Mouse (Mus musculus): Measurements from ENCODE around the gene Aurkaip1. TPM values are rescaled to one million over a fixed set of nuclear protein-coding genes. Genes with fewer than 3 reads are reported as not detected.

Gene Aurkaip1
- total RNA-seq (2021) (100 to 1,000 TPM in 1 of 2 experiments, 10 to 100 TPM in 1; 99.2 to 117 TPM), polyA plus RNA-seq (2012; rRNA removed) (106 and 125 TPM in 2 replicates)
- long read RNA-seq, transcript Aurkaip1-201 (4 exons, 1,159 nt), result major isoform, 68 of 89 reads
- long read RNA-seq, transcript Aurkaip1-202 (4 exons, 773 nt), result minor isoform, 7 of 89 reads
- long read RNA-seq, partial matches to known transcripts, result 2 of 89 reads
- long read RNA-seq, other reads (novel, unspliced or antisense), result 9 of 89 reads

- no peaks in the 10 kb centered on the region for H3K79me2 ChIP-seq (replicated peaks; ENCODE audit: control insufficient read depth, insufficient read depth, low read length)
- peak within 1 kb of the TSS; percentile 84 for H3K9ac ChIP-seq (ENCODE audit: low read depth, low read length)
- H3K36me3 ChIP-seq (ENCODE audit: control insufficient read depth, insufficient read depth, low read length), result peaks cover 2% of the 10 kb centered on the region; the same call in 1 of the 2 replicates
- peaks cover 12% of the 10 kb centered on the region for H3K4me1 ChIP-seq (ENCODE audit: control insufficient read depth, insufficient read depth, low read length)
- intact Hi-C loops (cut with DNase I), result loop anchor here (1.0 to 2.0 kb wide), 3 partner anchors 18 to 112 kb away; partner anchors contain the start of genes Ccnl2 and Ube2j2
- DNase-seq, result peak; percentile 95
- peak; percentile 86 for TF ChIP-seq POLR2A (IDR thresholded peaks at IDR 0.05; ENCODE audit: insufficient read depth, low read depth, low read length)
- peak; percentile 84 for TF ChIP-seq CTCF (IDR thresholded peaks at IDR 0.05)
- peak; percentile 78; the same call in 1 of the 2 replicates for TF ChIP-seq EP300 (IDR thresholded peaks at IDR 0.05; ENCODE audit: insufficient read depth, low read depth, low read length)
- H3K4me3 ChIP-seq, result peak within 1 kb of the TSS; percentile 68
- peak within 1 kb of the TSS; percentile 92 for H3K27ac ChIP-seq
- under 1% methylated on average over 49 of the region's 49 CpGs for WGBS
- no peaks in the 10 kb centered on the region for H3K27me3 ChIP-seq (ENCODE audit: control insufficient read depth, insufficient read depth, low read length)
Observed at GRCm38 (mm10) chr4:155831205-155831766, at the start of gene Aurkaip1. Gene Aurkaip1 (plus strand): TSS chr4:155831272.

DNA sequence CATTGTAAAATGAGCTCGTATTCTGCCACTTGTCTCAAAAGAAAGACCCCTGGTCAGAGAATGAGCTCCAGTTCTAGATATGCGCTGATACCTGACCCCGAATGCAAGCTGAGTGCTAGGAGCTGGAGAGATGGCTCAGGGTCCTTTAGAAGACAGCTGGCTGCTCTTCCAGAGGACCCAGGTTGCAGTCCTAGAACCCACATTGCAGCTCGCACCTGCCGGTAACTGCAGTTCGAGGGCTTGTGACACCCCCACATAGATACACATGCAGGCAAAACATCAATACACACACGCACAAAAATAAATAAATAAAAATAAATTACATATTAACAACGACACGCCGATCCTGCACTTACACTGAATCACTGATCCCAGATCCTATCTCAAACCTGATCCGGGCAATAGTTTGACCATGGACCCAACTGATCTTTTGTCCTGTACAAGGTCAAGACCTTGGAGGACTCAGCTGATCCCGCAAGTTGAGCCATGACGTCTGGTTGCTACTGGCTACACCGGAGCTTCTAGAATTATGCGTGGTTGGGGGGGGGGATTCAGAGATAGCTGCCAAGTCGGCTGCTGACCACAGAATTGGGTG is 47.5 kb upstream of the Aurkaip1 start:
- Histone ChIP-seq H3K9ac (ENCODE audit: low read depth, low read length) (peak overlapping the region; percentile 90), H3K4me3 (peak overlapping the region; percentile 60), H3K27ac (peak overlapping the region; percentile 97), H3K36me3 (ENCODE audit: control insufficient read depth, insufficient read depth, low read length) (no peaks in the 10 kb centered on the region), H3K4me1 (ENCODE audit: control insufficient read depth, insufficient read depth, low read length) (peaks cover 13% of the 10 kb centered on the region), H3K27me3 (ENCODE audit: control insufficient read depth, insufficient read depth, low read length) (no peaks in the 10 kb centered on the region), H3K79me2 (replicated peaks; ENCODE audit: control insufficient read depth, insufficient read depth, low read length) (no peaks in the 10 kb centered on the region)
- WGBS, result 26% methylated on average over 16 of the region's 16 CpGs
- no peak for TF ChIP-seq CTCF (IDR thresholded peaks at IDR 0.05)
- no peak for TF ChIP-seq EP300 (IDR thresholded peaks at IDR 0.05; ENCODE audit: insufficient read depth, low read depth, low read length)
- TF ChIP-seq POLR2A (IDR thresholded peaks at IDR 0.05; ENCODE audit: insufficient read depth, low read depth, low read length), result no peak
- DNase-seq, result no peak
- intact Hi-C loops (cut with DNase I), result loop anchor here (1.0 to 2.0 kb wide), 3 partner anchors 13 to 301 kb away; partner anchors contain the start of gene Mrpl20

GRCm38 (mm10) chr4:155784081-155784701 is 46.9 kb upstream of the Aurkaip1 start:
- Histone ChIP-seq H3K27ac (peak overlapping the region; percentile 97), H3K4me3 (peak overlapping the region; percentile 60), H3K4me1 (ENCODE audit: control insufficient read depth, insufficient read depth, low read length) (peaks cover 13% of the 10 kb centered on the region), H3K9ac (ENCODE audit: low read depth, low read length) (peak overlapping the region; percentile 90), H3K27me3 (ENCODE audit: control insufficient read depth, insufficient read depth, low read length) (no peaks in the 10 kb centered on the region), H3K79me2 (replicated peaks; ENCODE audit: control insufficient read depth, insufficient read depth, low read length) (no peaks in the 10 kb centered on the region), H3K36me3 (ENCODE audit: control insufficient read depth, insufficient read depth, low read length) (no peaks in the 10 kb centered on the region)
- under 1% methylated on average over 52 of the region's 52 CpGs for WGBS
- DNase-seq, result peak; percentile 88 to 90
- TF ChIP-seq POLR2A (IDR thresholded peaks at IDR 0.05; ENCODE audit: insufficient read depth, low read depth, low read length) (peak; percentile 69), EP300 (IDR thresholded peaks at IDR 0.05; ENCODE audit: insufficient read depth, low read depth, low read length) (peak; percentile 64; the same call in 1 of the 2 replicates), CTCF (IDR thresholded peaks at IDR 0.05) (peak; percentile 93)
- intact Hi-C loops (cut with DNase I), result loop anchor here (1.0 to 2.0 kb wide), 2 partner anchors 14 to 19 kb away; partner anchors contain the start of gene Mrpl20

GRCm38 (mm10) chr4:155785246-155785645 is 45.8 kb upstream of the Aurkaip1 start:
- intact Hi-C loops (cut with DNase I), result loop anchor here (2.0 kb wide), 1 partner anchor 18 kb away; the partner anchor contains the start of gene Mrpl20
- Histone ChIP-seq H3K79me2 (replicated peaks; ENCODE audit: control insufficient read depth, insufficient read depth, low read length) (no peaks in the 10 kb centered on the region), H3K9ac (ENCODE audit: low read depth, low read length) (no peak overlapping the region), H3K4me1 (ENCODE audit: control insufficient read depth, insufficient read depth, low read length) (peaks cover 10% of the 10 kb centered on the region), H3K36me3 (ENCODE audit: control insufficient read depth, insufficient read depth, low read length) (no peaks in the 10 kb centered on the region), H3K4me3 (no peak overlapping the region), H3K27ac (no peak overlapping the region), H3K27me3 (ENCODE audit: control insufficient read depth, insufficient read depth, low read length) (no peaks in the 10 kb centered on the region)
- TF ChIP-seq POLR2A (IDR thresholded peaks at IDR 0.05; ENCODE audit: insufficient read depth, low read depth, low read length), result no peak
- TF ChIP-seq CTCF (IDR thresholded peaks at IDR 0.05), result no peak
- TF ChIP-seq EP300 (IDR thresholded peaks at IDR 0.05; ENCODE audit: insufficient read depth, low read depth, low read length), result no peak
- 83% methylated on average over 10 of the region's 10 CpGs for WGBS
- DNase-seq, result no peak

DNA sequence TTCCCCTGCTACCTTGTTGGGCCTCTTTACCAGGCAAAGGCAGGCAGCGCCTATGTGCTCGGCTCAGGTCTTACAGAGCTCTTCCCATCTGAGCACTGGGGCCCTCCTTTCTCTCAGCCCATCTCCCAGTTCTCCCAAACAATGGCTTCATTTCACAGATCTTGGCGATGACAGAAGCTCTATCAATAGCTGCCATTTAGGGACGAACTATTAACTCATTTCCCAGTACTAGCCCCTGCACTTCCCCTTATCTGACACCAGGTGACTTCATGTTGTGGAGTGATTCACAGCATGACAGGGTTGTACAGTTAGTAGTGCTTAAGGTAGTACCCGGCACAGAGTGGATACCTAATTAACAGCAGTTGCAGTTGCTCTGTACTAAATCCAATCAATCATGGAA is 45.3 kb upstream of the Aurkaip1 start, which contains the start of gene Tmem88b:
Gene Tmem88b, minus strand, starts transcription at position 56 of the 400 bp plus-strand sequence.
- no peak for DNase-seq
- no peak within 1 kb of the TSS; the same call in 1 of the 2 replicates for H3K27ac ChIP-seq
- no peaks in the 10 kb centered on the region for H3K36me3 ChIP-seq (ENCODE audit: control insufficient read depth, insufficient read depth, low read length)
- intact Hi-C loops (cut with DNase I), result loop anchor here (2.0 kb wide), 1 partner anchor 17 kb away; the partner anchor contains the start of gene Mrpl20
- H3K4me1 ChIP-seq (ENCODE audit: control insufficient read depth, insufficient read depth, low read length), result peaks cover 6% of the 10 kb centered on the region
- no peaks in the 10 kb centered on the region for H3K79me2 ChIP-seq (replicated peaks; ENCODE audit: control insufficient read depth, insufficient read depth, low read length)
- H3K9ac ChIP-seq (ENCODE audit: low read depth, low read length), result no peak within 1 kb of the TSS; the same call in 1 of the 2 replicates
- peak within 1 kb of the TSS; percentile 60 for H3K4me3 ChIP-seq
- H3K27me3 ChIP-seq (ENCODE audit: control insufficient read depth, insufficient read depth, low read length), result no peaks in the 10 kb centered on the region
- 47% methylated on average over 5 of the region's 5 CpGs for WGBS
- TF ChIP-seq CTCF (IDR thresholded peaks at IDR 0.05), result peak; percentile 28
- no peak for TF ChIP-seq EP300 (IDR thresholded peaks at IDR 0.05; ENCODE audit: insufficient read depth, low read depth, low read length)
- no peak for TF ChIP-seq POLR2A (IDR thresholded peaks at IDR 0.05; ENCODE audit: insufficient read depth, low read depth, low read length)
